Mouse (Mus musculus) lung, adult 2 months (tissue): ENCODE data around the gene Lyar.

ENCODE experiments used
- CTCF ChIP-seq: fragments of 200-500 bp; IDR thresholded peaks from 2 replicates; pipeline ENCODE4 v1.5.1; 2011; ENCODE audit warnings: mild to moderate bottlenecking, low read length, control low read depth; ENCODE audit not compliant: insufficient read depth
- POLR2A ChIP-seq: fragments of 200-500 bp; IDR thresholded peaks from 2 replicates; pipeline ENCODE4 v1.6.1; 2011; ENCODE audit warnings: low read depth, mild to moderate bottlenecking, control low read depth, low read length, borderline replicate concordance; ENCODE audit errors: extremely low read depth

DNA sequence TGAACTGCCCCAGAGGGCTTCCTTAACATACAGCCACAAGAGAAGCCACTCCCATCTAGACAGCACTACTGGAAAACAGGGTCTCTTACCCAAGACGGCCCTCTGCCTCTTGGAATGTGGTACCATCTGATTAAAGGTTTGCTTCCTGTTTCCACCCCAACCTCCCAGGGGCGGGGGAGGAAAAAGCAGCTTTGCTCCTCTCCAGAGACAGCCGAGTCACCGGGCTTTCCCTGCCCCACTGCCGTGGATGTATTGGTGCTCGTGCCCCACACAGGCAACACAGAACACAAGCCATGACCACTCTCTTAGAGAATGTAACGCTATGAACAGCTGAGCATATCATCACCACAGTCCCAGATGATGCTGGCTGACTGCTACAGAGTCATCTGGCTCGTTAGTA lies 11.3 kb upstream of the Lyar start:
- TF ChIP-seq POLR2A: no peak
- TF ChIP-seq CTCF: no peak
